Mouse (Mus musculus): Measurements from ENCODE around the gene Dpp7. TPM values are rescaled to one million over a fixed set of nuclear protein-coding genes. Genes with fewer than 3 reads are reported as not detected.

Gene Dpp7
- polyA plus RNA-seq, 1 experiment from 2014 or later, result 24.7 TPM

GRCm38 (mm10) chr2:25394281-25395221 is 38.4 kb upstream of the Dpp7 start:
- ATAC-seq (ENCODE audit: low FRiP score, low read depth), result peak; percentile 44; the same call in 1 of the 2 replicates
- 48% methylated on average over 3 of the region's 3 CpGs for WGBS
- peaks cover 76% of the 10 kb centered on the region for H3K27me3 ChIP-seq

DNA sequence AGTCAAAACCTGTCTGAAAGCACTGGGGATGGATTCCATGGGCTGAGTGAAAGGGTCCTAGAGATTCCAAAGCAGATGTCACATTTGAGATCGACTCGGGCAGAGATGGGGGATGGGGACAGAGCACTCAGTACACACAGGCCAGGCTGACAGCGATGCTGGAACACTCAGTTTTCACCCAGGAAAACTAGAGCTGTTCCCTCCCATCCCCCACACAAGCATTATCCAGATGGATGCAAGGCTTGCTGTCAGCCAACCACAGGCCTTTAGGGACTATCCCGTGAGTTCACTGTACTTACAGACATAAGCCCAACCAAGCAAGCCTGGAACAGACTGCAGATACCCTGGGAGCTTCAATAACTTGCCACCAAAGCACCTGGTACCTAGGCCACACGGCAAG is 35.1 kb upstream of the Dpp7 start:
- Histone ChIP-seq H3K27ac (no peak overlapping the region), H3K4me3 (no peak overlapping the region), H3K4me1 (peaks cover 12% of the 10 kb centered on the region), H3K27me3 (peaks cover 47% of the 10 kb centered on the region), H3K9ac (no peak overlapping the region), H3K36me3 (no peaks in the 10 kb centered on the region), H3K9me3 (no peaks in the 10 kb centered on the region), H3K4me2 (replicated peaks) (no peak overlapping the region)
- no peak for ATAC-seq (ENCODE audit: low FRiP score, low read depth)
- WGBS, result 70% methylated on average over 5 of the region's 5 CpGs

More at GRCm38 (mm10) chr2:25394281-25395221, 38.4 kb upstream of the Dpp7 start:
- H3K9me3 ChIP-seq, result no peaks in the 10 kb centered on the region
- no peak overlapping the region for H3K4me2 ChIP-seq (replicated peaks)
- H3K4me1 ChIP-seq, result peaks cover 13% of the 10 kb centered on the region
- H3K4me3 ChIP-seq, result no peak overlapping the region
- no peak overlapping the region for H3K27ac ChIP-seq
- H3K9ac ChIP-seq, result no peak overlapping the region
- no peaks in the 10 kb centered on the region for H3K36me3 ChIP-seq

- H3K27me3 ChIP-seq, result peaks cover 7% of the 10 kb centered on the region
- H3K4me3 ChIP-seq, result no peak overlapping the region
- no peak overlapping the region for H3K27ac ChIP-seq
- no peaks in the 10 kb centered on the region for H3K36me3 ChIP-seq
- H3K4me1 ChIP-seq, result no peaks in the 10 kb centered on the region
- H3K9ac ChIP-seq, result no peak overlapping the region
- WGBS, result 80% methylated on average over 5 of the region's 5 CpGs
- ATAC-seq (ENCODE audit: low FRiP score, low read depth), result no peak
- H3K4me2 ChIP-seq (replicated peaks), result no peak overlapping the region
- no peaks in the 10 kb centered on the region for H3K9me3 ChIP-seq
These were observed 28.3 kb upstream of the Dpp7 start for GRCm38 (mm10) chr2:25384492-25384891.

DNA sequence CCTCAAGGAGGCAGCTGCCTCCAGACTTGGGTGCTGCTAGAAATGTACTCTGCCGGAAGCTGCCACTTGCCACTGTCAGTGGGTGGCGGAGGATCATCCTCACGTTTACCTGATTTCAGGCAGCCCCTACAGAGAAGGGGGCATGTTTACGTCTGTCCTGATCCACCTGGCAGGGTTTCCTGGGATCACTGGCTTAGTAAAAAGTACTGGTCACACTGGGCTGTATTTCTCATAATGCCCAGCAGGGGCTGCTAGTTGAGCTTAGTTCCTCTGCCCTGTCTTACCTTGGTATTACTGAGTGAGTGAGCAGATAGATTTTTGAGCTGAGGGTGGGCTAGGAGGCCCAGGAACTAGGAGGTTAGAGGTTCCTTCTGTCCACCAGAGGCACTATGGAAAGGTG is 20.4 kb upstream of the Dpp7 start:
- Histone ChIP-seq H3K27ac (no peak overlapping the region), H3K4me1 (peaks cover 23% of the 10 kb centered on the region), H3K36me3 (peaks cover 39% of the 10 kb centered on the region), H3K9me3 (no peaks in the 10 kb centered on the region), H3K9ac (no peak overlapping the region; the same call in 1 of the 2 replicates), H3K27me3 (no peaks in the 10 kb centered on the region), H3K4me2 (replicated peaks) (no peak overlapping the region), H3K4me3 (no peak overlapping the region)
- no peak for ATAC-seq (ENCODE audit: low FRiP score, low read depth)
- WGBS, result 63% methylated on average over 4 of the region's 4 CpGs

DNA sequence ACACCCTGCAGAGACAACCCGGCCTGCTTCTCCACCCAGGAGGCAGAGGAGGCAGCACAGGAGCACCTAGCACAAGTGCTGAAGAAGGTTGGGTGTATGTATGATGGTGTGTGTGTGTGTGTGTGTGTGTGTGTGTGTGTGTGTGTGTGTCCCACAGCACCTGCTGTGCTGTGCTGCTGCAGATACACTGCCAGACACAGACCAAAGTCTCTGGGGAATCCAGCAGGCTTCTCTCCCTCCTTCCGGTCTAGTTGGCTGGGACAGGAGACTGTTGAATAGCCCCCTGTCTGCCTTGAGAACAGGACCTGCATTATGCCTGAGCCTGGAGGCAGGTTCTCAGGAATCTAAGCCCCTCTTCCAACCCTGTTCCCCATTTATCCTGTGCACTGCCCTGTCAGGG is 17.3 kb upstream of the Dpp7 start:
- H3K9ac ChIP-seq, result peak overlapping the region; percentile 75
- H3K36me3 ChIP-seq, result peaks cover 34% of the 10 kb centered on the region
- WGBS, result 38% methylated on average over 2 of the region's 2 CpGs
- no peaks in the 10 kb centered on the region for H3K9me3 ChIP-seq
- peaks cover 28% of the 10 kb centered on the region for H3K4me1 ChIP-seq
- H3K4me3 ChIP-seq, result peak overlapping the region; percentile 79
- no peak for ATAC-seq (ENCODE audit: low FRiP score, low read depth)
- peaks cover under 1% of the 10 kb centered on the region; the same call in 1 of the 2 replicates for H3K27me3 ChIP-seq
- peak overlapping the region; percentile 98 for H3K4me2 ChIP-seq (replicated peaks)
- no peak overlapping the region for H3K27ac ChIP-seq

DNA sequence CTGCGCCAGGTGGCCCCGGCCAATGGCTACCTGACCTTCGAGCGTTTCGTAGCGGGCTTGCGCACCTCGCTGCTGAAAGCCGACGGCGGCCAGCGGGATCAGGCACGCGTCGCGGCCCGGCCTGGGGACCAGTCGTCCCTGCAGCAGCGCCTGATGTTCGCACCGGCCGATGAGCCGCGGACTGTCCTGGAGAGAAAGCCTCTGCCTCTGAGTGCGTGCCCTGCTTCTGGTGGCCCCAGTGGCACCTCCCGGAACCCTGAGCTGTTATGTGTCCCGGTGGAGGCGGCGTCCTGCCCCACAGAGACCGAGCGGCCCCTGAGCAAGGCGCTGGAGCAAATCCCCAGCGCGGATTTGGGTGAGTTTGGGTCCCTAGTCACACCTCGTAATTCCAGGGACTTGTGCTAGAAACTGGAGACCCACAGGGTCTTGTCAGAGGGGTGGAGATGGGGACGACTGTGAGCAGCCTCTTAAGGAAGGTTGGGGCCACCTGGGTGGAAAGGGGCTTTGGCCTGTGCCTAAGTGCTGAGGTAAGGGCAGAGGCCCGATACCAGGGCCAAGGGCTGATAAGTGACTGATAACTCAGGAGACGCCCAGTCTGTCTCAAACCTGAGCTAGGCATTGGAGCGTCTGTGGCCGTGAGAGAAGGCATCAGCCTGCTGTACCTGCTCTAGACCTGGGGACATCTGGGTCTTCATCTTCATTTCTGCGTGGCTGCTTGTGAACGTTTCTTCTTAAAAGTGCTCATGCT is 16.7 kb upstream of the Dpp7 start:
- H3K4me2 ChIP-seq (replicated peaks), result peak overlapping the region; percentile 98
- H3K4me1 ChIP-seq, result peaks cover 28% of the 10 kb centered on the region
- H3K27ac ChIP-seq, result no peak overlapping the region
- peak overlapping the region; percentile 75 for H3K9ac ChIP-seq
- no peaks in the 10 kb centered on the region for H3K9me3 ChIP-seq
- ATAC-seq (ENCODE audit: low FRiP score, low read depth), result no peak
- H3K4me3 ChIP-seq, result peak overlapping the region; percentile 79
- 3% methylated on average over 42 of the region's 42 CpGs for WGBS
- peaks cover 4% of the 10 kb centered on the region; the same call in 1 of the 2 replicates for H3K27me3 ChIP-seq
- H3K36me3 ChIP-seq, result peaks cover 28% of the 10 kb centered on the region

GRCm38 (mm10) chr2:25371764-25372643 is 15.8 kb upstream of the Dpp7 start, which contains the start of gene Sapcd2:
Sapcd2 (plus strand) TSS chr2:25372321.
- ATAC-seq (ENCODE audit: low FRiP score, low read depth), result peak; percentile 94
- under 1% methylated on average over 65 of the region's 65 CpGs for WGBS
- peak within 1 kb of the TSS; percentile 83 for H3K27ac ChIP-seq

GRCm38 (mm10) chr2:25369996-25370395 is 13.8 kb upstream of the Dpp7 start:
- Histone ChIP-seq H3K36me3 (peaks cover 4% of the 10 kb centered on the region; the same call in 1 of the 2 replicates), H3K27me3 (peaks cover 25% of the 10 kb centered on the region), H3K27ac (no peak overlapping the region), H3K9me3 (no peaks in the 10 kb centered on the region), H3K4me1 (peaks cover 33% of the 10 kb centered on the region), H3K4me3 (no peak overlapping the region), H3K4me2 (replicated peaks) (no peak overlapping the region), H3K9ac (no peak overlapping the region)
- ATAC-seq (ENCODE audit: low FRiP score, low read depth), result no peak
- WGBS, result 85% methylated on average over 3 of the region's 3 CpGs

More at GRCm38 (mm10) chr2:25371764-25372643, 15.8 kb upstream of the Dpp7 start, which contains the start of gene Sapcd2:
- peak within 1 kb of the TSS; percentile 75 for H3K9ac ChIP-seq
- H3K27me3 ChIP-seq, result peaks cover 7% of the 10 kb centered on the region
- H3K4me2 ChIP-seq (replicated peaks), result peak within 1 kb of the TSS; percentile 98
- peaks cover 21% of the 10 kb centered on the region for H3K36me3 ChIP-seq
- peaks cover 28% of the 10 kb centered on the region for H3K4me1 ChIP-seq
- peak within 1 kb of the TSS; percentile 79 for H3K4me3 ChIP-seq
- no peaks in the 10 kb centered on the region for H3K9me3 ChIP-seq

DNA sequence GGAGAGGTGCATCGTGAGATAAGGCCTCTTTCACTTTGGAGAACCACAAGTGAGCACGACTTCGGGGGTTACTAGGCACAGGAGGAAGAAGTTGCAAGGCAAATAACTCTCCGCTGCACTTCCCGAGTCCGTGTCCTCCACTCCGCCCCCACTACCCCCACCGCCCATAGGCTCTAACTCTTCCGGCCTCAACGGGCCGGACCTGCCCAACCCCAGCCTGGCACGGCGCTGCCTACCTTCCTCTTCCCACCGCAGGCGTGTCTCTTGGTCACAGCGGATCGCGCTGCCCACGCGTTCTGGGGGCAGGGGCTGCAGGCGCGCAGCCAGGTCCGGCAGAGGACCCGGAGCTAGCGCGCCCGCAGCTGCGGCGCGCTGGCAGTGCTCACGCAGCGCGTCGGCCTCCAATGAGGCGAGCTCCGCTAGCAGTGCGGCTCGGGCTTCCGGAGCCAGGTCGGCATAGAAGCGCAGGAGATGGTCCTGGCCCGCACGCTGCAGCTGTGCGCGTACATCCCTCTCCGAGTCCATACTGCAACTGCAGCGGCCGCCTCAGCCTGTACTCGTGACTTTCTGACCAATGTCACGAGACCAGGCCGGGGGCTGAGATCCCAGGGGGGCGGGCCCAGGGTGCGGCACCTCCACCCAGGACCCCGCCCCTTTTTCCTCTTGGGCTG is 9.1 kb upstream of the Dpp7 start, which contains the start of gene Uap1l1:
Gene Uap1l1 (minus strand): TSS at position 592 of the 671 bp plus-strand sequence.
- no peak within 1 kb of the TSS for H3K27ac ChIP-seq
- under 1% methylated on average over 54 of the region's 54 CpGs for WGBS
- H3K4me3 ChIP-seq, result peak within 1 kb of the TSS; percentile 67
- peak within 1 kb of the TSS; percentile 99 for H3K4me2 ChIP-seq (replicated peaks)
- H3K9me3 ChIP-seq, result no peaks in the 10 kb centered on the region
- peak; percentile 69 for ATAC-seq (ENCODE audit: low FRiP score, low read depth)
- H3K36me3 ChIP-seq, result no peaks in the 10 kb centered on the region
- H3K9ac ChIP-seq, result peak within 1 kb of the TSS; percentile 78
- H3K27me3 ChIP-seq, result peaks cover 51% of the 10 kb centered on the region
- H3K4me1 ChIP-seq, result peaks cover 8% of the 10 kb centered on the region

GRCm38 (mm10) chr2:25364761-25365090 is 8.6 kb upstream of the Dpp7 start:
- H3K4me3 ChIP-seq, result peak overlapping the region; percentile 67
- 30% methylated on average over 9 of the region's 9 CpGs for WGBS
- peak overlapping the region; percentile 78 for H3K9ac ChIP-seq
- no peak for ATAC-seq (ENCODE audit: low FRiP score, low read depth)
- peaks cover 8% of the 10 kb centered on the region for H3K4me1 ChIP-seq
- H3K4me2 ChIP-seq (replicated peaks), result peak overlapping the region; percentile 99
- H3K36me3 ChIP-seq, result no peaks in the 10 kb centered on the region
- H3K27me3 ChIP-seq, result peaks cover 51% of the 10 kb centered on the region
- H3K27ac ChIP-seq, result no peak overlapping the region
- H3K9me3 ChIP-seq, result no peaks in the 10 kb centered on the region

DNA sequence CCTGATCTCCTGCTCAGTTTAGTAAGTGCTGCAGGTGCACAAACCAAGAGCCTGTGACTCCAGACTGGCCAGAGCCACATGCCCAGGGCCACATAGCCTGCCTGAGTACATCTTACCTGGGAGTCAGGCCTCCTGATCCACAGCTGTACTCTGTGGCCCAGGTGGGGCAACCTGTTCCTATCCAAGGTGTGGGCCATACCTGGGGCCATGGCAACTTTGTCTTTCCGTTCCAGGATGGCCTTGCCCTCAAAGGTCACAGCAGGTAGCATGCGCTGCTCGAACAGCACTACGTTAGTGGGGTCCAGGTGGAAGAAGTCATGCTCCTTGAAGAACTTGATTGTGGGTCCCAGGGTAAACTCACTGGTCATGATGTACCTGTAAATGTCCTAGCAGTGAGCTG is 8.2 kb upstream of the Dpp7 start:
- WGBS, result 82% methylated on average over 4 of the region's 4 CpGs
- H3K4me1 ChIP-seq, result peaks cover 8% of the 10 kb centered on the region
- no peak overlapping the region for H3K27ac ChIP-seq
- peaks cover 51% of the 10 kb centered on the region for H3K27me3 ChIP-seq
- H3K36me3 ChIP-seq, result no peaks in the 10 kb centered on the region
- H3K9ac ChIP-seq, result no peak overlapping the region; the same call in 1 of the 2 replicates
- H3K9me3 ChIP-seq, result no peaks in the 10 kb centered on the region
- H3K4me3 ChIP-seq, result peak overlapping the region; percentile 67
- ATAC-seq (ENCODE audit: low FRiP score, low read depth), result no peak; the same call in 1 of the 2 replicates
- H3K4me2 ChIP-seq (replicated peaks), result peak overlapping the region; percentile 99
